Mouse (Mus musculus): Measurements from ENCODE around the gene Mrgprg. TPM values are rescaled to one million over a fixed set of nuclear protein-coding genes. Genes with fewer than 3 reads are reported as not detected.

Gene Mrgprg
- polyA plus RNA-seq, 1 experiment from 2014 or later, result not detected

DNA sequence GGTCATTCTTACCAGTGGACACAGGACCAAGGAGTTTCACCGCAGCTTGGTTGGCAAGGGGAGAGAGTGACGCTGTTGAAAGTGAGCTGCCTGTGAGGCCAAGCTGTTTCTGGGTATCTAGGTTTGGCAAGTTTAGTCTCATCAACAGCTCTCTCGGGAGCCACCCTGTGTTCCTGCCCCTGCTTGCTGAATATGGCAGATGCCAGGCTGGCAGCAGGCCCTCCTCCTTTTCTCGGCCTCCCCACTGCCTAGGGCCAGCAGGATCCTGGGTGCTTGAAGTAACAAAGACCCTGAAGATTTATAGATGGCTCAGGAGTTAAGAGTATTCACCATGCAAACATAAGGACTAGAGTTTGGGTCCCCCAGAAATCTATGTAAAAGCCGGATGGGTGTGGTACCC, 44.1 kb downstream of the Mrgprg start:
- H3K27me3 ChIP-seq (ENCODE audit: control insufficient read depth, insufficient read depth, low read length), result no peaks in the 10 kb centered on the region
- DNase-seq (ENCODE audit: low spot score), result no peak
- H3K9me3 ChIP-seq (ENCODE audit: control insufficient read depth, low read length), result no peaks in the 10 kb centered on the region
- no peaks in the 10 kb centered on the region for H3K4me1 ChIP-seq (replicated peaks; ENCODE audit: control insufficient read depth, insufficient read depth, low read length)
- H3K27ac ChIP-seq, result no peak overlapping the region
- no peak overlapping the region for H3K4me2 ChIP-seq (replicated peaks)
- WGBS, result 66% methylated on average over 5 of the region's 5 CpGs
- ATAC-seq (ENCODE audit: low FRiP score), result no peak
- H3K36me3 ChIP-seq (replicated peaks; ENCODE audit: control insufficient read depth, insufficient read depth), result no peaks in the 10 kb centered on the region
- no peak overlapping the region for H3K4me3 ChIP-seq (replicated peaks; ENCODE audit: low read length)
- H3K9ac ChIP-seq, result no peak overlapping the region

DNA sequence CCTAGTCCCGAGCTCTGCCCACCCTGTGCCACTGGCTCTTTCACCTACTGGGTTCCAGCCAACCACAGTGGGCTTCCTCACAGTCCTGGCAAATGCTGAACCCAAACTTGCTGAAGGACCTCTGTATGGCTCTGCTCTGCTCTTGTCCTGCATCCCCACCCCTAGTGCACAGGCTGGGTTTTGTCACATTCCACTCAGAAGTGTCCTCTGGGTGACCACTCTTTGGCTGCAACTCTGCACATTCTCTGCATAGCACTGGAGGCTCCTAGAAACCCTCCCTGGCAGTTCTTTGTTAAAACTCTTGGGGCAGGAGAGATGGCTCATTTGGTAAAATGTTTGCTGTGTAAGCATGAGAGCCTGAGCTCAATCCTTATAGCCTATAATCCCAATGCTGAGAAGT, 49.0 kb downstream of the Mrgprg start:
- peak; percentile 52; the same call in 1 of the 2 replicates for ATAC-seq (ENCODE audit: low FRiP score)
- Histone ChIP-seq H3K4me3 (replicated peaks; ENCODE audit: low read length) (no peak overlapping the region), H3K4me1 (replicated peaks; ENCODE audit: control insufficient read depth, insufficient read depth, low read length) (no peaks in the 10 kb centered on the region), H3K9me3 (ENCODE audit: control insufficient read depth, low read length) (no peaks in the 10 kb centered on the region), H3K36me3 (replicated peaks; ENCODE audit: control insufficient read depth, insufficient read depth) (peaks cover 23% of the 10 kb centered on the region), H3K27me3 (ENCODE audit: control insufficient read depth, insufficient read depth, low read length) (no peaks in the 10 kb centered on the region), H3K9ac (no peak overlapping the region), H3K4me2 (replicated peaks) (no peak overlapping the region), H3K27ac (no peak overlapping the region)
- WGBS, result 89% methylated on average over 1 of the region's 1 CpGs
- DNase-seq (ENCODE audit: low spot score), result no peak

Small RNA genes lying within 50 kb of the gene (microRNA-seq; reads per million reads assigned to microRNA genes)
- not detected for gene Gm22064

Other genes with a start within 250 kb of the Mrgprg start
- 151 and 170 TPM in 2 replicates for gene Nap1l4, start 217.9 kb downstream of the Mrgprg start, polyA plus RNA-seq (2014; fragmentation: Nextera tagmentation; extraction: Ambion mirVana)
- gene Cars, start 166.9 kb downstream of the Mrgprg start, polyA plus RNA-seq (2014; fragmentation: Nextera tagmentation; extraction: Ambion mirVana), result 62.4 and 70.5 TPM in 2 replicates
- gene Tnfrsf26, start 138.3 kb downstream of the Mrgprg start, polyA plus RNA-seq (2014; fragmentation: Nextera tagmentation; extraction: Ambion mirVana), result 0.17 and 0.33 TPM in 2 replicates
- gene Tnfrsf22, start 117.3 kb downstream of the Mrgprg start, polyA plus RNA-seq (2014; fragmentation: Nextera tagmentation; extraction: Ambion mirVana), result 3.1 and 4.7 TPM in 2 replicates
- 0.64 and 0.80 TPM in 2 replicates for gene Tnfrsf23, start 81.1 kb downstream of the Mrgprg start, polyA plus RNA-seq (2014; fragmentation: Nextera tagmentation; extraction: Ambion mirVana)
- 35.0 and 38.1 TPM in 2 replicates for gene Osbpl5, start 10.0 kb downstream of the Mrgprg start, polyA plus RNA-seq (2014; fragmentation: Nextera tagmentation; extraction: Ambion mirVana)
- 8.7 and 9.2 TPM in 2 replicates for gene Mrgpre, start 17.5 kb upstream of the Mrgprg start, polyA plus RNA-seq (2014; fragmentation: Nextera tagmentation; extraction: Ambion mirVana)
- 5.0 and 5.8 TPM in 2 replicates for gene Nadsyn1, start 55.9 kb upstream of the Mrgprg start, polyA plus RNA-seq (2014; fragmentation: Nextera tagmentation; extraction: Ambion mirVana)
- 86.1 and 98.6 TPM in 2 replicates for gene Dhcr7, start 56.2 kb upstream of the Mrgprg start, polyA plus RNA-seq (2014; fragmentation: Nextera tagmentation; extraction: Ambion mirVana)
- not detected in 2 replicates for gene Gm498, start 99.8 kb upstream of the Mrgprg start, polyA plus RNA-seq (2014; fragmentation: Nextera tagmentation; extraction: Ambion mirVana)
- gene Shank2, start 234.9 kb upstream of the Mrgprg start, polyA plus RNA-seq (2014; fragmentation: Nextera tagmentation; extraction: Ambion mirVana), result 10.7 and 11.3 TPM in 2 replicates